Mouse (Mus musculus) lung, embryonic 14.5 days (tissue): Measurements from ENCODE around the gene Dnal4. TPM values are rescaled to one million over a fixed set of nuclear protein-coding genes. Genes with fewer than 3 reads are reported as not detected.

Experiments
- ATAC-seq: fragments of 200-750 bp; cut with Nextera tagmentation; 2 replicates; pipeline ENCODE4 v1.8.0; 2017; ENCODE audit warnings: mild to moderate bottlenecking, moderate TSS enrichment, moderate library complexity; ENCODE audit not compliant: insufficient read depth
- DNase-seq: peaks from one replicate; pipeline ENCODE4 v3.0.0-alpha.2; 2015
- H3K27ac ChIP-seq: fragments of 300-500 bp; sonication (generic); 2 replicates; pipeline ENCODE4 v1.5.1; 2014; ENCODE audit warnings: low read depth, mild to moderate bottlenecking, moderate library complexity
- H3K27me3 ChIP-seq: fragments of 300-500 bp; sonication (generic); 2 replicates; pipeline ENCODE4 v1.6.1; 2014; ENCODE audit warnings: low read length, control low read depth; ENCODE audit not compliant: insufficient read depth
- H3K36me3 ChIP-seq: fragments of 300-500 bp; sonication (generic); 2 replicates; pipeline ENCODE4 v1.6.1; 2014; ENCODE audit warnings: control low read depth; ENCODE audit not compliant: insufficient read depth
- H3K4me1 ChIP-seq: fragments of 300-500 bp; sonication (generic); 2 replicates; pipeline ENCODE4 v1.6.1; 2014; ENCODE audit warnings: antibody characterized with exemption, control low read depth; ENCODE audit not compliant: insufficient read depth
- H3K4me2 ChIP-seq: fragments of 300-500 bp; sonication (generic); 2 replicates; pipeline ENCODE4 v1.6.1; 2014; ENCODE audit warnings: mild to moderate bottlenecking
- H3K4me3 ChIP-seq: fragments of 300-500 bp; sonication (generic); 2 replicates; pipeline ENCODE4 v1.5.1; 2014; ENCODE audit warnings: low read depth, low read length
- H3K9ac ChIP-seq: fragments of 300-500 bp; sonication (generic); 2 replicates; pipeline ENCODE4 v1.6.1; 2014
- H3K9me3 ChIP-seq: fragments of 300-500 bp; sonication (generic); 2 replicates; pipeline ENCODE4 v1.6.1; 2016; ENCODE audit warnings: low read depth, low read length, control low read depth
- CTCF ChIP-seq: IDR thresholded peaks from 2 replicates; pipeline ENCODE4 v1.5.1; 2016; ENCODE audit warnings: antibody characterized with exemption, low read depth
- WGBS: fragments of 180-500 bp; shearing (Covaris S2); extraction: QIAGEN DNeasy Blood & Tissue Kit; methylation state at CpG from one replicate; pipeline ENCODE4 v1.1.7; 2014; 5-methylcytosine and 5-hydroxymethylcytosine counted together
- polyA plus RNA-seq: library from polyadenylated mRNA; unstranded; fragments of >200 nt; fragmentation: Nextera tagmentation; extraction: Ambion mirVana; gene quantifications from 2 replicates; pipeline ENCODE4 v1.2.1, GENCODE M21; 2014

The Dnal4 gene
- polyA plus RNA-seq, 1 experiment from 2014 or later = 61.0 TPM

GRCm38 (mm10) chr15:79760956-79761355, 16.7 kb downstream of the Dnal4 start:
- no peaks in the 10 kb centered on the region for H3K9me3 ChIP-seq
- H3K9ac ChIP-seq = no peak overlapping the region
- no peaks in the 10 kb centered on the region for H3K27me3 ChIP-seq
- H3K4me1 ChIP-seq = no peaks in the 10 kb centered on the region
- H3K36me3 ChIP-seq = peaks cover 23% of the 10 kb centered on the region
- DNase-seq (no peak), ATAC-seq (no peak)
- H3K4me2 ChIP-seq = no peak overlapping the region
- WGBS = 78% methylated on average over 6 of the region's 6 CpGs
- no peak overlapping the region for H3K4me3 ChIP-seq
- H3K27ac ChIP-seq = no peak overlapping the region
- TF ChIP-seq CTCF = no peak

DNA sequence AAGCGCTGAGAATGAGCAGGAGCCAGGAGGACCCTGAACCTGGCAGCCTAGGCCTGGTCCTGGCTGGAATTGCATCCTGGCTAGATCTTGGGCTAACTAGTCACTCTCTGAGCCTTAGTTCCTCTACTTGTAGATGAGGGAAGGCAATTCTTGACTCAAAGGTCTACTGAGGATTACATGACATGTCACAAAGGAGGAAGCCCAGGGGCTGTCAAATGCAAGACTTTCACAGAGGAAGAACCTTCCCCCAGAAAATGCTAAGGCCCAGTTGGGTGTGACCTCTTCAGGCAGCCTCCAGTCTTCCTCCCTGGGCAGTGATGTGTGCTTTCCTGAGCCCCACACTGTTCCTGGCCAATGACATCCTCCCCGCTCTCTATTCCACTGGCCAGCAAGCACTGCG, 20.5 kb downstream of the Dnal4 start:
- Histone ChIP-seq H3K9me3 (no peaks in the 10 kb centered on the region), H3K9ac (no peak overlapping the region), H3K27ac (no peak overlapping the region), H3K4me3 (no peak overlapping the region), H3K4me1 (no peaks in the 10 kb centered on the region), H3K36me3 (peaks cover 3% of the 10 kb centered on the region; the same call in 1 of the 2 replicates), H3K27me3 (no peaks in the 10 kb centered on the region), H3K4me2 (no peak overlapping the region)
- DNase-seq = no peak
- WGBS = 81% methylated on average over 3 of the region's 3 CpGs
- TF ChIP-seq CTCF = no peak
- no peak for ATAC-seq

DNA sequence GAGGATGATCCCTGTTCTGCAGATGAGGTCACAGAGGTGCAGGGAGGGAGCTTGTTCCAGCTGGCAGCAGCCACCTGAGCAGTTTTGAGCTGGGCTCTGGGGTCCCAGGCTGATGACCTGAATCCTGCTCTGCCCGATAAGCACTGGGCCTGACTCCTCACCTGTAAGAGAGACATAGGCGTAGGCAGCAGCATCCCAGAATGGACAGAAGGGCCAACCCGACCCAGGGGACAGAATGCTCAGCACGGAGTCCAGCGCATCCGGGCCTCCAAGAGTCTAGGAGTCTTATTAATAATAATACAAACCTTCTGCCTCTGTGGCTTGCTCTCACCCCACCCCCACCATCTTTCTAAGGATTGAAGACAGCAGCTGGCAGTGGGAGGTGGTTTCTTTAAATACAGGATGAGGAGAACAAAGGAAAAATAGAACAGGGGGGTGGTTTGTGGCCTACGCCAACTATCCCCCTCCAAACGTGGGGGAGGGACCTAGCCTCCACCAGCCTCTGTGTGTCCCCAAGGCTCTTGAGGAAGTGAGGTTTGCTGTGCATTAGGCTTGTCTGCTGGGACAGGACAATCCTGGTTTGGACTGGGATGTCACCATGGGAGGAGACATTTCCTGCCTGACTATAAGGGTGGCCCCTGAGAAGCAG, 21.5 kb downstream of the Dnal4 start:
- H3K36me3 ChIP-seq = no peaks in the 10 kb centered on the region
- H3K9me3 ChIP-seq = no peaks in the 10 kb centered on the region
- no peaks in the 10 kb centered on the region for H3K4me1 ChIP-seq
- 65% methylated on average over 8 of the region's 8 CpGs for WGBS
- H3K27me3 ChIP-seq = no peaks in the 10 kb centered on the region
- ATAC-seq = peak; percentile 37
- peak; percentile 42 for DNase-seq
- H3K4me2 ChIP-seq = no peak overlapping the region
- no peak overlapping the region for H3K27ac ChIP-seq
- H3K9ac ChIP-seq = no peak overlapping the region
- TF ChIP-seq CTCF = no peak
- no peak overlapping the region for H3K4me3 ChIP-seq

GRCm38 (mm10) chr15:79755176-79755575, 22.5 kb downstream of the Dnal4 start:
- H3K4me1 ChIP-seq = no peaks in the 10 kb centered on the region
- H3K27ac ChIP-seq = no peak overlapping the region
- no peak for TF ChIP-seq CTCF
- ATAC-seq = no peak
- no peaks in the 10 kb centered on the region for H3K36me3 ChIP-seq
- H3K4me3 ChIP-seq = no peak overlapping the region
- no peaks in the 10 kb centered on the region for H3K27me3 ChIP-seq
- 77% methylated on average over 4 of the region's 4 CpGs for WGBS
- no peak overlapping the region for H3K4me2 ChIP-seq
- no peak for DNase-seq
- no peaks in the 10 kb centered on the region for H3K9me3 ChIP-seq
- no peak overlapping the region for H3K9ac ChIP-seq

GRCm38 (mm10) chr15:79753873-79754272, 23.8 kb downstream of the Dnal4 start:
- H3K4me1 ChIP-seq = no peaks in the 10 kb centered on the region
- no peak for TF ChIP-seq CTCF
- no peak for ATAC-seq
- H3K9ac ChIP-seq = no peak overlapping the region
- H3K9me3 ChIP-seq = no peaks in the 10 kb centered on the region
- no peak overlapping the region for H3K27ac ChIP-seq
- no peaks in the 10 kb centered on the region for H3K27me3 ChIP-seq
- no peak overlapping the region for H3K4me3 ChIP-seq
- no peak for DNase-seq
- no peaks in the 10 kb centered on the region for H3K36me3 ChIP-seq
- H3K4me2 ChIP-seq = no peak overlapping the region
- WGBS = 45% methylated on average over 4 of the region's 4 CpGs

DNA sequence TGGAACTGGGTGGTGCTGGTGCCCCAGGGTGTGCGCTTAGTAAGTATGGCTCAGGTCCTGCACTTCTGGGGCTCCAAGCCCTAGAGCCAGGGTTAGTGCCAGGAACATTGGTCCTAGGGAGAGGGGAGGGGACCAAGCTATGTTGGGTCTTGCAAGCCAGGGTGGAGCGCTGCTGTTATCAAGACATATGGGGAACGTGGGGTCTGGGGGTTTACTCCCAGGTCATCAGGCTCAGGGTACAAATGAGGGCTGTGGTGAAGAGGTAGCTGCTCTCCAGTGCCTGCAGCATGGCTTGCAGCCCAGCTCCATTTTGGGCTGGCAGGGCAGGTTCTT, 24.3 kb downstream of the Dnal4 start:
- no peak for TF ChIP-seq CTCF
- ATAC-seq = no peak; the same call in 1 of the 2 replicates
- no peak overlapping the region for H3K9ac ChIP-seq
- DNase-seq = no peak
- no peaks in the 10 kb centered on the region for H3K36me3 ChIP-seq
- no peak overlapping the region for H3K27ac ChIP-seq
- no peaks in the 10 kb centered on the region for H3K9me3 ChIP-seq
- H3K4me1 ChIP-seq = no peaks in the 10 kb centered on the region
- no peaks in the 10 kb centered on the region for H3K27me3 ChIP-seq
- no peak overlapping the region for H3K4me3 ChIP-seq
- H3K4me2 ChIP-seq = no peak overlapping the region
- WGBS = 92% methylated on average over 3 of the region's 3 CpGs

DNA sequence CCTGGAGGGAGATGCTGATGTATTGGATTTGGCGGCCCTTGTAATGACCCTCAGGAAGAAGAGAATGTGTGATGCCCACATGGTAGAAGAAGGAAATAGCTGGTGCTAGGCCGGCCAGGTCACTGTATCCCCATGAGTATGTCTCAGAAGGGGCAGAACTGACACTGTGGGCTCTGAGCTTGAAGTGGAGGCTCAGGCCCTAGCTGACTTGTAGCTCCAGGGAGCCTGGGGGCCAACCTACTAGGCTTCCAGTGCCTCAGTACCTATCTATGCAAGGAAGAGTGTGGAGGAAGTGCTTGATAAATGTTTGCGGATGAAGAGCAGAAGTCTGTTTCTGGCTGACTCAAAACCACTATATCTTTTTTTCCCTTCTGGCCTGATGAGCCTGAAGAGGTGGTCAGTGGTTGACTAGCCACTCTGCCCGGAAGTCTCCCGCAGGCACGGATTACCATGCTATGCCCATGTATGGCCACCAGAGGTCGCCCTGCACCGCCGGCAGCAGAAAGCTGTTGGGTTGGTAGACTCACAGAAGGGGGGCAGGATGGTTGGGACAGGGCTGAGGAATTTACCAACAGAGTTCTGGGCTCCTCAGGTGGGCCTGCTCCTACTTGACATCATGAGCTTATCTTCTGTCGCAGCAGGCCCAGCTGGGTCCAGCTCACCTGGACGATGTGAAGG, 24.8 kb downstream of the Dnal4 start:
- no peak overlapping the region for H3K4me3 ChIP-seq
- no peaks in the 10 kb centered on the region for H3K4me1 ChIP-seq
- H3K4me2 ChIP-seq = no peak overlapping the region
- H3K36me3 ChIP-seq = no peaks in the 10 kb centered on the region
- H3K27me3 ChIP-seq = no peaks in the 10 kb centered on the region
- ATAC-seq = peak; percentile 45; the same call in 1 of the 2 replicates
- no peak overlapping the region for H3K9ac ChIP-seq
- H3K9me3 ChIP-seq = no peaks in the 10 kb centered on the region
- DNase-seq = peak; percentile 84
- peak; percentile 100 for TF ChIP-seq CTCF
- WGBS = 22% methylated on average over 11 of the region's 11 CpGs
- no peak overlapping the region for H3K27ac ChIP-seq
